ENCODE assay signal across 11 mouse cellular contexts in the genomic region with DNA sequence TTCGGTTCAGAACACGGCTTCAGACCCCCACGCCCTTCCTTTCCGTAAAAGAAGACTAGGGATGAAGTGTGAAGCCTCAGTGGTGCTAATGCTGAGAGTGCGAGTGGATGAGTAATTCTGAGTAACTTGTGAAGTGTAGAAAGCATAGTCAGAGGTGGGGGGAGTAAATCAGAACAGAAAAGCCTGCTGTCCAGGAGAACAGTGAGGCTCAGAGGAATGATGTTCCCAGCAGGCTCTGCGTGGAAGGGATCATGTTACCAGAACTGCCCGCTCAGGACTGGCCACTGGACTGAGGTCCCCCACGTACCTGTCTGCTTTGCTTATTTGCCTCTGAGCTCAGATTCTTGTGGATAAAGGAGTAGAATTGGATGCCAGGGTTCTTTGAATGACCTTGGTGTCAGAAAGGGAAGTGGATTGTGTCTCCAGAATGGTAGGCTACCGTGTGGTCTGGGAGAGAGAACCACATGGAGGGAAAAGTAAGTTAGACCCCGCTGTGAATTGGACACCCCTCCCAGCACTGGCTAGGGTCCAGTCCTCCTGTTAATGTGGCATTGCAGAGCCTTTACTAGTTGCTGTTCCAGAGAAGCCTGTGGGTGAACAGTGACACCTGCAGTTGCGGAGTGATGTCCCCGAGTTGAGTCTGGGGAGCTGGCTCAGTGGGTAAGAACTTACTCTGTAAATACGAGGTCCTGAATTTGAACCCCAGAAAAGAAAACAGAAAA. TPM values are rescaled to one million over a fixed set of nuclear protein-coding genes. Genes with fewer than 3 reads are reported as not detected.
DNase-seq lines count a peak whose midpoint lies in the region; ATAC-seq and TF ChIP-seq lines count a peak whose summit lies in the region.
"Had no signal": no experiment of that assay in that cellular context is flagged by ENCODE, and none has a peak within 500 bp of the region (broad histone marks: within the 10 kb centered on the region; RNA-seq: fewer than 3 reads in every experiment).

No protein-coding gene starts in this region.

- no peak overlapping the region for H3K4me2 ChIP-seq in heart, embryonic 14.5 days (ENCODE audit: low read length)
- H3K4me2 ChIP-seq: embryonic facial prominence, embryonic 13.5 days had no signal

- H3K27ac ChIP-seq in heart, embryonic 14.5 days (replicated peaks in 1 of 2; ENCODE audit: control insufficient read depth in 1 of 2, insufficient read depth in 1 of 2, low read depth in 2 of 2, low read length in 2 of 2), result peak overlapping the region; percentile 66 to 83
- no peak overlapping the region for H3K27ac ChIP-seq in layer of hippocampus, adult 2 months
- H3K27ac ChIP-seq: embryonic facial prominence, embryonic 13.5 days had no signal

- peaks cover 9 to 23% of the 10 kb centered on the region in 2 experiments for H3K4me1 ChIP-seq in heart, embryonic 14.5 days (ENCODE audit: control insufficient read depth in 2 of 2, insufficient read depth in 2 of 2, low read length in 2 of 2)
- H3K4me1 ChIP-seq: embryonic facial prominence, embryonic 13.5 days had no signal

- H3K9me3 ChIP-seq in heart, embryonic 14.5 days (ENCODE audit: control insufficient read depth, low read length), result no peaks in the 10 kb centered on the region
- H3K9me3 ChIP-seq: embryonic facial prominence, embryonic 13.5 days; megakaryocyte, embryonic 14.5 days had no signal

- TF ChIP-seq CTCF in layer of hippocampus, adult 2 months (conservative IDR thresholded peaks at IDR 0.05), result no peak

- WGBS in heart, embryonic 14.5 days, result 59% methylated on average over 13 of the region's 13 CpGs

- DNase-seq in heart, postnatal 10 days, result no peak
- peak; percentile 47 for DNase-seq in Muller cell, postnatal 12 days (ENCODE audit: inconsistent ontology term)
- peak; percentile 42 to 48 for DNase-seq in cerebellum, postnatal 36 days
- peak; percentile 26 for DNase-seq in kidney, postnatal 14 days
- no peak for DNase-seq in adrenal gland, adult (ENCODE audit: inconsistent age in 2 of 2, low spot score in 1 of 2)
- DNase-seq in layer of hippocampus, adult 2 months (ENCODE audit: low spot score in 2 of 2), result no peak
- DNase-seq: adrenal gland, adult 8-10 months had no signal

- no peak for ATAC-seq in heart, embryonic 14.5 days (ENCODE audit: insufficient number of reproducible peaks, insufficient read depth, low FRiP score, low read depth)
- ATAC-seq in erythroblast, adult 5-6 weeks (replicated peaks; ENCODE audit: low FRiP score, poor library complexity, severe bottlenecking), result no peak

- peaks cover 41% of the 10 kb centered on the region for H3K36me3 ChIP-seq in heart, embryonic 14.5 days (ENCODE audit: control insufficient read depth, insufficient read depth, low read length)

- intact Hi-C loops in heart, postnatal 10 days (cut with DNase I), result no loop called here

- no peak overlapping the region for H3K4me3 ChIP-seq in heart, embryonic 14.5 days (ENCODE audit: control insufficient read depth in 1 of 2, insufficient read depth in 1 of 2, low read depth in 1 of 2, low read length in 2 of 2)
- no peak overlapping the region for H3K4me3 ChIP-seq in layer of hippocampus, adult 2 months
- H3K4me3 ChIP-seq: embryonic facial prominence, embryonic 13.5 days; megakaryocyte, embryonic 14.5 days had no signal

- H3K9ac ChIP-seq in heart, embryonic 14.5 days (ENCODE audit: low read length), result no peak overlapping the region
- H3K9ac ChIP-seq: embryonic facial prominence, embryonic 13.5 days had no signal

- H3K27me3 ChIP-seq in heart, embryonic 14.5 days (ENCODE audit: control insufficient read depth, insufficient read depth, low read length), result no peaks in the 10 kb centered on the region
- H3K27me3 ChIP-seq: embryonic facial prominence, embryonic 13.5 days; megakaryocyte, embryonic 14.5 days had no signal

RNA-seq across cellular contexts. Expression of gene Specc1l, which starts 40.6 kb away (rescaled TPM):
- 16.1 and 16.7 TPM in 2 replicates for polyA plus RNA-seq in heart, embryonic 14.5 days (2014; fragmentation: Nextera tagmentation; extraction: Ambion mirVana)
- 10 to 100 TPM; 36.9 to 49.4 TPM for total RNA-seq in heart, postnatal 10 days (2021)
- 10 to 100 TPM; 43.4 to 48.3 TPM for total RNA-seq in layer of hippocampus, adult 2 months (2021)
- 14.2 and 22.1 TPM in 2 replicates for total RNA-seq in erythroblast, adult 5-6 weeks (2015; ENCODE audit: low replicate concordance)
- total RNA-seq in erythroblast, adult 5-6 weeks (2017; ENCODE audit: low replicate concordance), result 9.8 and 11.4 TPM in 2 replicates

Comparison
In these comparisons a context has a peak if more than half of its experiments do, and no peak if none do; other contexts are left out.
1. DNase-seq: peak in Muller cell, postnatal 12 days (single experiment), cerebellum, postnatal 36 days (2 of 2) and kidney, postnatal 14 days (single experiment); none in heart, postnatal 10 days (0 of 2), adrenal gland, adult (0 of 2) and layer of hippocampus, adult 2 months (0 of 2).